16 mouse cellular contexts compared by ENCODE assay signal in genomic region chr1:190290061-190290460, GRCm38 (mm10).
A peak's percentile ranks its signal among the peaks of the same experiment; 100 is the strongest.
DNase-seq lines count a peak whose midpoint lies in the region; ATAC-seq and TF ChIP-seq lines count a peak whose summit lies in the region.
"Had no signal": no experiment of that assay in that cellular context is flagged by ENCODE, and none has a peak within 500 bp of the region (broad histone marks: within the 10 kb centered on the region; RNA-seq: fewer than 3 reads in every experiment).

No protein-coding gene starts in this region.

- no peak overlapping the region for H3K4me2 ChIP-seq in heart, embryonic 12.5 days
- no peak overlapping the region for H3K4me2 ChIP-seq in midbrain, embryonic 11.5 days
- no peak overlapping the region for H3K4me2 ChIP-seq in midbrain, embryonic 14.5 days (ENCODE audit: low read length)
- H3K4me2 ChIP-seq: forebrain, embryonic 15.5 days; heart, embryonic 15.5 days; hindbrain, embryonic 15.5 days had no signal

- H3K36me3 ChIP-seq in heart, embryonic 12.5 days: no peaks in the 10 kb centered on the region
- H3K36me3 ChIP-seq in midbrain, embryonic 11.5 days (ENCODE audit: control insufficient read depth, insufficient read depth, low read length): no peaks in the 10 kb centered on the region
- H3K36me3 ChIP-seq in midbrain, embryonic 14.5 days (ENCODE audit: control insufficient read depth, insufficient read depth, low read length): no peaks in the 10 kb centered on the region
- H3K36me3 ChIP-seq: embryonic facial prominence, embryonic 10.5 days; forebrain, embryonic 15.5 days; heart, embryonic 15.5 days; hindbrain, embryonic 15.5 days had no signal

- intact Hi-C loops in left cerebral cortex, adult 2 months (cut with DNase I): no loop called here

- 55% methylated on average over 11 of the region's 11 CpGs for WGBS in heart, embryonic 12.5 days
- 93% methylated on average over 11 of the region's 11 CpGs for WGBS in midbrain, embryonic 11.5 days
- WGBS in midbrain, embryonic 14.5 days: 94% methylated on average over 11 of the region's 11 CpGs

- peaks cover 11% of the 10 kb centered on the region for H3K4me1 ChIP-seq in heart, embryonic 12.5 days (replicated peaks)
- no peaks in the 10 kb centered on the region for H3K4me1 ChIP-seq in midbrain, embryonic 11.5 days (ENCODE audit: control insufficient read depth, insufficient read depth, low read length)
- H3K4me1 ChIP-seq in midbrain, embryonic 14.5 days (ENCODE audit: control insufficient read depth, insufficient read depth, low read length): peaks cover 8% of the 10 kb centered on the region; the same call in 1 of the 2 replicates
- H3K4me1 ChIP-seq: embryonic facial prominence, embryonic 10.5 days; forebrain, embryonic 15.5 days; heart, embryonic 15.5 days had no signal

- no peak overlapping the region for H3K9ac ChIP-seq in heart, embryonic 12.5 days
- H3K9ac ChIP-seq in midbrain, embryonic 11.5 days (ENCODE audit: low read length): no peak overlapping the region
- no peak overlapping the region for H3K9ac ChIP-seq in midbrain, embryonic 14.5 days (replicated peaks; ENCODE audit: low read length)
- H3K9ac ChIP-seq: forebrain, embryonic 15.5 days; heart, embryonic 15.5 days; hindbrain, embryonic 15.5 days had no signal

- no peaks in the 10 kb centered on the region for H3K9me3 ChIP-seq in heart, embryonic 12.5 days (replicated peaks)
- H3K9me3 ChIP-seq in midbrain, embryonic 11.5 days (ENCODE audit: control insufficient read depth, low read length): no peaks in the 10 kb centered on the region
- H3K9me3 ChIP-seq in midbrain, embryonic 14.5 days (ENCODE audit: control insufficient read depth, low read length): no peaks in the 10 kb centered on the region
- H3K9me3 ChIP-seq: embryonic facial prominence, embryonic 10.5 days; forebrain, embryonic 15.5 days; heart, embryonic 15.5 days; hindbrain, embryonic 15.5 days had no signal

- DNase-seq in heart, adult 11 months: peak; percentile 91
- DNase-seq in midbrain, embryonic 11.5 days (ENCODE audit: low spot score, missing footprints): peak; percentile 45
- DNase-seq in midbrain, embryonic 14.5 days: no peak
- DNase-seq in adrenal gland, postnatal 14 days: peak; percentile 46
- no peak for DNase-seq in left cerebral cortex, adult 2 months (ENCODE audit: extremely low spot score in 1 of 2, low spot score in 2 of 2)
- no peak for DNase-seq in right cerebral cortex, postnatal 4 days
- DNase-seq: cerebellum, adult 2 months; cerebellum, postnatal 10 days; gastrocnemius, postnatal 36 days; kidney, adult 2 months had no signal

- no peak overlapping the region for H3K27ac ChIP-seq in heart, embryonic 12.5 days (ENCODE audit: poor library complexity, severe bottlenecking)
- H3K27ac ChIP-seq in midbrain, embryonic 11.5 days (ENCODE audit: low read depth, low read length): no peak overlapping the region
- H3K27ac ChIP-seq in midbrain, embryonic 14.5 days (replicated peaks; ENCODE audit: low read depth, low read length): no peak overlapping the region
- H3K27ac ChIP-seq in left cerebral cortex, adult 2 months: no peak overlapping the region
- H3K27ac ChIP-seq: embryonic facial prominence, embryonic 10.5 days; forebrain, embryonic 15.5 days; heart, embryonic 15.5 days; hindbrain, embryonic 15.5 days had no signal

- H3K27me3 ChIP-seq in heart, embryonic 12.5 days (replicated peaks): 0 out of 2 replicates have a peak, but pooled peaks cover 2% of the 10 kb centered on the region
- no peaks in the 10 kb centered on the region for H3K27me3 ChIP-seq in midbrain, embryonic 11.5 days (ENCODE audit: control insufficient read depth, insufficient read depth, low read length)
- H3K27me3 ChIP-seq in midbrain, embryonic 14.5 days (ENCODE audit: control insufficient read depth, insufficient read depth, low read length): no peaks in the 10 kb centered on the region
- H3K27me3 ChIP-seq: hindbrain, embryonic 15.5 days had no signal

- TF ChIP-seq CTCF in left cerebral cortex, adult 2 months (IDR thresholded peaks at IDR 0.05): no peak

- no peak for ATAC-seq in heart, embryonic 12.5 days (ENCODE audit: insufficient number of reproducible peaks, low FRiP score)
- ATAC-seq in midbrain, embryonic 11.5 days (ENCODE audit: low FRiP score): no peak
- no peak for ATAC-seq in midbrain, embryonic 14.5 days (ENCODE audit: low FRiP score, low TSS enrichment)
- ATAC-seq: forebrain, embryonic 15.5 days; intestine, embryonic 16.5 days had no signal

- H3K4me3 ChIP-seq in heart, embryonic 12.5 days: no peak overlapping the region
- H3K4me3 ChIP-seq in midbrain, embryonic 11.5 days (ENCODE audit: low read depth, low read length): no peak overlapping the region
- H3K4me3 ChIP-seq in midbrain, embryonic 14.5 days (replicated peaks; ENCODE audit: low read depth, low read length): no peak overlapping the region
- no peak overlapping the region for H3K4me3 ChIP-seq in left cerebral cortex, adult 2 months
- H3K4me3 ChIP-seq: embryonic facial prominence, embryonic 10.5 days; forebrain, embryonic 15.5 days; heart, embryonic 15.5 days; hindbrain, embryonic 15.5 days had no signal

Comparison
In these comparisons a context has a peak if more than half of its experiments do, and no peak if none do; other contexts are left out.
1. DNase-seq: peak in heart, adult 11 months (single experiment), midbrain, embryonic 11.5 days (single experiment) and adrenal gland, postnatal 14 days (single experiment); none in midbrain, embryonic 14.5 days (single experiment), left cerebral cortex, adult 2 months (0 of 2) and right cerebral cortex, postnatal 4 days (single experiment).